Mouse (Mus musculus) macrophage (primary cell): Measurements from ENCODE around the gene Magi2. TPM values are rescaled to one million over a fixed set of nuclear protein-coding genes. Genes with fewer than 3 reads are reported as not detected.

Source experiments
- H3K27ac ChIP-seq: fragments of 350-480 bp; formaldehyde crosslinking; 2 replicates; pipeline ENCODE4 v1.9.0; 2021
- H3K36me3 ChIP-seq: fragments of 350-480 bp; formaldehyde crosslinking; 2 replicates; pipeline ENCODE4 v1.9.0; 2021; ENCODE audit errors: inconsistent target
- H3K4me3 ChIP-seq: fragments of 350-480 bp; formaldehyde crosslinking; 2 replicates; pipeline ENCODE4 v1.9.0; 2021; ENCODE audit errors: inconsistent target
- H3K79me2 ChIP-seq: fragments of 350-480 bp; formaldehyde crosslinking; 2 replicates; pipeline ENCODE4 v1.9.0; 2021; ENCODE audit errors: inconsistent target
- WGBS: methylation state at CpG from one replicate; pipeline ENCODE4 v1.1.7; 2026; ENCODE audit warnings: inconsistent platforms; ENCODE audit not compliant: missing documents; 5-methylcytosine and 5-hydroxymethylcytosine counted together
- polyA plus RNA-seq: library from polyadenylated mRNA; stranded (reverse); fragments of 250-400 nt; gene quantifications from 3 replicates; pipeline ENCODE4 v1.2.4, GENCODE M21; 2018; ENCODE audit warnings: inconsistent platforms

Gene Magi2
- polyA plus RNA-seq, 1 experiment from 2014 or later, result 0.43 TPM

- no peak overlapping the region for H3K4me3 ChIP-seq
- no peaks in the 10 kb centered on the region for H3K36me3 ChIP-seq
- no peaks in the 10 kb centered on the region for H3K79me2 ChIP-seq
- H3K27ac ChIP-seq, result no peak overlapping the region
- WGBS, result 90% methylated on average over 4 of the region's 4 CpGs
Observed at GRCm38 (mm10) chr5:19906636-19907035, 679.8 kb downstream of the Magi2 start.

DNA sequence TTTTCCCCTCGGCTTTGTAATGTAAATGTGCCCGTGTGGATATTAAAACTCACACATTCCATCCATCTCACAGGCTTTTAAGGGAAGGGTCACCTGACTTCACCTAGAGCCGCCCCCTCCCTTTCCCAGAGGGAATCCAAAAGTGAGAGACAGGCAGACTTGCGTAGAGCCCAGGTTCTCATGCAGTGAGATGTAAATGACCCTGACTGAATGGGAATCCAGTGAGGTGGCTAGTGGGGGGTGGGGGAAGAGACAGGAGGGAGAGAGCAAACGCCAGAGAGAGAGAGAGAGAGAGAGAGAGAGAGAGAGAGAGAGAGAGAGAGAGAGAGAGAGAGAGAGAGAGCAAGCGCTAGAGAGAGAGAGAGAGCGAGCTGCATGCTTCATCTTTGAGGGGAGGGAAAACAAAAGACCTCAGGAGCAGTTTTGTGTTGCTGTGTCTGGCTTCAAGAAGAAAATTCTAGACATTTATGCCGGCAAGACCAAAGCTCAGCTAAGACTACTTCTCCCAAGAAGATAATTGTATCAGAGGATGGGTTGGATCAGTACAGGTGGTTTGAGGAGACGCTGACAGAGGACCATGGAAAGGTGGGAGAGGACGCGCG, 680.6 kb downstream of the Magi2 start:
- 41% methylated on average over 10 of the region's 12 CpGs for WGBS
- no peaks in the 10 kb centered on the region for H3K36me3 ChIP-seq
- H3K27ac ChIP-seq, result no peak overlapping the region
- no peaks in the 10 kb centered on the region for H3K79me2 ChIP-seq
- no peak overlapping the region for H3K4me3 ChIP-seq

GRCm38 (mm10) chr5:19907983-19908705, 681.3 kb downstream of the Magi2 start:
- H3K4me3 ChIP-seq, result no peak overlapping the region
- 14% methylated on average over 16 of the region's 16 CpGs for WGBS
- H3K27ac ChIP-seq, result no peak overlapping the region
- no peaks in the 10 kb centered on the region for H3K79me2 ChIP-seq
- no peaks in the 10 kb centered on the region for H3K36me3 ChIP-seq

DNA sequence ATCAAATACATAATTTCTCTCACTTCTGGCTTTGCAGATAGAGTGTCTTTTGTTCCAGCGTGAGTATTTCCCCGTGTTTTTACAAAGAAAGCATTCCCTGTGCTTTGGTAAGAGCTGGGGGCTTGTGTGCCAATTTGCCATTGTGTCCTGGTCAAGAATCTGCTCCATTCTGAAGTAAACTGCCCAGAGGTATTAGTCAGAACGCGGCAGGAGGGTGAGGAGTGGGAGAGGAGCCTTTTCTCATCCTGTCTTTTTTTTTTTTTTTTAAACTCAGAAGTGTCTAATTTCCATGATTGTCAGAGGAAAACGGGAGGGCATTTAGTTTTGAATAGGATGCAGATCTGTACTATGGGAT, 681.8 kb downstream of the Magi2 start:
- 6% methylated on average over 5 of the region's 5 CpGs for WGBS
- Histone ChIP-seq H3K79me2 (no peaks in the 10 kb centered on the region), H3K4me3 (no peak overlapping the region), H3K36me3 (no peaks in the 10 kb centered on the region), H3K27ac (no peak overlapping the region)

GRCm38 (mm10) chr5:19909071-19909470, 682.2 kb downstream of the Magi2 start:
- H3K4me3 ChIP-seq, result no peak overlapping the region
- WGBS, result 28% methylated on average over 11 of the region's 11 CpGs

DNA sequence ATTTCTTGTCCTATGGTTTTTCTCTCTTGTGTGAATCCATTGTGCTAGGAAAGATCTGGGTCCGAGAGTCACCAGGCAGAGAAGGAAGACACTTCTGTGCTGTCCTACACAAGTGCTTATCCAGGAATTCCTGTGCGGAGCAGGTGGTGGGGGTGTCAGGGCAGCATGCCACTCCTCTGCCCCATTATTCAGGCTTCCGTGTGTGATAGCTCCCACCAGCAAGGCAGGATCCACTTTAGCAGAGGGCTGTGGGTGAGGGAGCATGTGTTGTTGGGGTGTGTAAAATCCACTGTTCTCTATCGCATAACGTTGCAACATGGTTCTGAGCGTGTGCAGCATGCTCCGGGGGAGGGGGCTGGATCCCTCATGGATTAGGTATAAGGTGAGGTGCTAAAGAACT, 682.8 kb downstream of the Magi2 start:
- no peaks in the 10 kb centered on the region for H3K79me2 ChIP-seq
- H3K36me3 ChIP-seq, result no peaks in the 10 kb centered on the region
- WGBS, result 93% methylated on average over 7 of the region's 7 CpGs
- no peak overlapping the region for H3K27ac ChIP-seq
- H3K4me3 ChIP-seq, result no peak overlapping the region

More at GRCm38 (mm10) chr5:19909071-19909470, 682.2 kb downstream of the Magi2 start:
- H3K36me3 ChIP-seq, result no peaks in the 10 kb centered on the region
- H3K79me2 ChIP-seq, result no peaks in the 10 kb centered on the region
- no peak overlapping the region for H3K27ac ChIP-seq

GRCm38 (mm10) chr5:19932102-19932501, 705.3 kb downstream of the Magi2 start:
- 53% methylated on average over 3 of the region's 3 CpGs for WGBS
- no peaks in the 10 kb centered on the region for H3K79me2 ChIP-seq
- H3K36me3 ChIP-seq, result no peaks in the 10 kb centered on the region
- no peak overlapping the region for H3K4me3 ChIP-seq
- no peak overlapping the region for H3K27ac ChIP-seq

DNA sequence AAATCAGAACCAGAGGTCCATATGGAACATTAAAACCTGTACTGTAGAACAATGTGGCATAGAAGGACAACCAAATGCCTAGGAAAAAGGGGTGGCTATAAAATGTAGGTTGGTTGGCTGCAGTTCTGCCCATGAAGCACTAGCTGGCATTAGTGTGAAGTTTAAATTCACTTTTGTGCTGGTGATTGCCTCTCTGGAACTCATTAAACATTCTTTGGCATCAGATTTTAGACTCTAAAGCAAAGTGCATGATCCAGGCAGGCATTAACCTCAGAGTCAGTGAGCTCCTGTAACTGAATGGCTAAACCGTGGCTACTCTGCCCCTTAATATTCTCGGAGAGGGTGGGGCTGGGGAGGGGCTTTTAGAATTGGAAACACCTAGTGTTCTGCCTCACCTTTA, 706.4 kb downstream of the Magi2 start:
- 90% methylated on average over 2 of the region's 2 CpGs for WGBS
- Histone ChIP-seq H3K4me3 (no peak overlapping the region), H3K36me3 (no peaks in the 10 kb centered on the region), H3K27ac (no peak overlapping the region), H3K79me2 (no peaks in the 10 kb centered on the region)

DNA sequence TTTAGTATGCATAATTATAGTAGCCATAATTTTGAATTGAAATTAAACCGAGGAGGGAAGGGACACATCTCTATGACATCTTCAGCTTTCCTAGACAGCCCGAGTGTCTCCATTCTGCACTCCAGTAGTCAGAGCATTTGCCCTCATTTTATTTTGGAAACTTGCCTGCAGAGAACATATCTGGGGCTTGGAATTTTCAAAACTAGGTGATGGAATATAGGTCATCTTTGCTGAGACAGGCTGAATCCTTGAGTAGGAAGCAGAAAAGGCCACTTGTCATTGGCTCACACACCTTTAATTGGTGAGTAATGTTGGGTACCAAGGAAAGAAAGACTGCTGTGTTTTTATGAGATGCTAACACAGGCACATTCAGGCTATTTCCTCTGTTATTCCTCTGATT, 724.3 kb downstream of the Magi2 start:
- H3K79me2 ChIP-seq, result no peaks in the 10 kb centered on the region
- H3K36me3 ChIP-seq, result no peaks in the 10 kb centered on the region
- WGBS, result 93% methylated on average over 2 of the region's 2 CpGs
- no peak overlapping the region for H3K27ac ChIP-seq
- H3K4me3 ChIP-seq, result no peak overlapping the region

DNA sequence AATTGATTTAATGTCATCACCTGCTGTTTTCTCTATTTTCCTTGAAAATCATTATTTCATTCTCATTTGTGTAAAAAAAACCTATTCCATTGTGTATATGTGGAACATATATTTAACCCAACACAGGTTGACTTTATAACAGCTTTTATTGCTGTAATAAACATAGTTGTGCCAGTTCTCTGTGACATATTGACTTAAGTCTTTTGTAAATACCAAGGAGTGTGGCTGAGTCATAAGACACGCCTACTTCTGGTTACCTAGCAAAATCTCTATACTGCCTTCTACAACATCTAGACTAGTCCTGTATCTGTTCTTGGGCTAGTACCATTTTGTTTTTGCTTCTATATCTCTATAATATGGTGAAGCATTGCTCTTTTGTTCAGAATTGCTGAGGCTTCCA, 737.3 kb downstream of the Magi2 start:
- Histone ChIP-seq H3K79me2 (no peaks in the 10 kb centered on the region), H3K4me3 (no peak overlapping the region), H3K36me3 (no peaks in the 10 kb centered on the region), H3K27ac (no peak overlapping the region)
- 92% methylated on average over 1 of the region's 1 CpGs for WGBS

DNA sequence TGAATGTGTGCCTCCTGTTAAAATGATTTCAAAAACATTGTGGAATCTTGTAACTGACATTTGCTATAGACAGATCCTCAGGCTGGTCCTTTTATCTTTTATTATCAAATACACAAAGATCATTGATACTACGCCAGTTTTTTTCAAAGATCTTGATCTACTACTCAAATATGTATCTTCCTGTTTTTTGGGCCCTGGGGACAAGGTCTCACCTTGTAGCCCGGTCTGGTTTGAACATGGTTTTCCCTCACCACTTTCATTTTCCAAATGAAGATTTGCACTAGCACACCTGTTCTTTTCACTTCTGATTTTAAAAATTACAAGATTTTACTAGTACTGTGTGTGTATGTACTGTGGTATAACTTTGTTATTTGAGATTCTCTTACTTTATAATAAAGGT, 745.9 kb downstream of the Magi2 start:
- H3K27ac ChIP-seq, result no peak overlapping the region
- 81% methylated on average over 2 of the region's 2 CpGs for WGBS
- no peak overlapping the region for H3K4me3 ChIP-seq

GRCm38 (mm10) chr5:19973852-19974251, 747.0 kb downstream of the Magi2 start:
- H3K79me2 ChIP-seq, result no peaks in the 10 kb centered on the region
- no peak overlapping the region for H3K27ac ChIP-seq
- H3K36me3 ChIP-seq, result no peaks in the 10 kb centered on the region
- WGBS, result 84% methylated on average over 3 of the region's 3 CpGs
- no peak overlapping the region for H3K4me3 ChIP-seq

More for the DNA sequence above, 745.9 kb downstream of the Magi2 start:
- Histone ChIP-seq H3K36me3 (no peaks in the 10 kb centered on the region), H3K79me2 (no peaks in the 10 kb centered on the region)

DNA sequence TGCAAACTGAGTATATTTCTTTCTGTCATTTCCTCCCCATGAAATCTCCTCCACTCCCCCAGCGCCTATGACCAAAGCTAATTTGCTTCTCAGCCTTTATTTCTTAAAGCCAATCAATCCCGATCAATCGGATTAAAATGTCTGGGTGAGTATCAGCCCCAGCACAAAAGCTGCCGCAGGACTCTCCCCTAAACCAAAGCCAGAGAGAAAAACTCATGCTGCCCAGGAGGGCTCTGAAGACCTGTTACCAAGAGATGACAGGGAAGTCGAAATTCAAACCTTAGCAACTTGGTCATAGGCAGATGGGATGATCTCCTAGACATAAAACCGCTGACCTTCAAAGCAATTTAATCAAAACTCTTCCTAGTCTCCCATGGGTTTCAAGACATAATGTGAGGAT, 754.7 kb downstream of the Magi2 start:
- H3K36me3 ChIP-seq, result no peaks in the 10 kb centered on the region
- WGBS, result 91% methylated on average over 6 of the region's 6 CpGs
- no peaks in the 10 kb centered on the region for H3K79me2 ChIP-seq
- H3K27ac ChIP-seq, result no peak overlapping the region
- H3K4me3 ChIP-seq, result no peak overlapping the region

DNA sequence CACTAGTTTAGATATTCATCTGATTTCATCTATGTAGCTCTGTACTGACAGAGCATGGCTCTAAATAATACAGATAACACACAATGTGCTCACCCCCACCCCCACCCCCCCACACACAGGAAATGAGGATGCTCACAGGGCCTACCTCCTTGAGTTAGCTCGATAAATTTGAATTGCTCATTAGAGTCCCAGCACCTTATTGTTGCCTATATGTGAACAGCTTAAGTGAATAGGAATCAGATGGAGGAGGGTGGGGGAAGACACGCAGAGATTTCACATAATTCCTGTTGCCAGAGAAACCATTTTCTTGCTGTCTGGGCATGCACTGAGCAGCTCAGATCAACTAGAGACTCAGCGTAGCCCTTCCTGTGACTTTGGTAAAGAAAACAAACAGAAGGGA, 755.2 kb downstream of the Magi2 start:
- Histone ChIP-seq H3K27ac (no peak overlapping the region), H3K79me2 (no peaks in the 10 kb centered on the region), H3K4me3 (no peak overlapping the region), H3K36me3 (no peaks in the 10 kb centered on the region)
- WGBS, result 80% methylated on average over 3 of the region's 3 CpGs

DNA sequence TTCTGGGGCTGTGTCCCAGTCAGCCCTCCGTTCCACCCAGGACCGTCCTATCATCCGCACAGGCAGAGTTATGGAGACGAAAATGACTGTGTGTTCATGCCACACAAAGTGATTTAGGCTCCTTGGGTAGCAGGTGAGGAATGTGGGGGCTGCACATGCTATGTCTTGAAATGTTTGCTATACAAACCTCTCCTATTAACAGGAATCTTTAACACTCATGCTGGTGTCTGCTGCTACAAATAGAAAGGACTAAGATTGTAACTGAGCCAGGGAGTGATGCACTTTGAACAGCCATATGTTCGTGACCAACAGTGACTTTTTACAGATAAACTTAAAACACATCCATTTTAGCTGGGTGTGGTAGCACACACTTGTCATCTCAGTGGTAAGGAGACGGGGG, 772.6 kb downstream of the Magi2 start:
- 89% methylated on average over 5 of the region's 6 CpGs for WGBS

GRCm38 (mm10) chr5:19999912-20000311, 773.1 kb downstream of the Magi2 start:
- H3K79me2 ChIP-seq, result no peaks in the 10 kb centered on the region
- H3K4me3 ChIP-seq, result no peak overlapping the region
- no peaks in the 10 kb centered on the region for H3K36me3 ChIP-seq
- H3K27ac ChIP-seq, result no peak overlapping the region
- 46% methylated on average over 1 of the region's 1 CpGs for WGBS

More for the DNA sequence above, 772.6 kb downstream of the Magi2 start:
- Histone ChIP-seq H3K27ac (no peak overlapping the region), H3K4me3 (no peak overlapping the region), H3K36me3 (no peaks in the 10 kb centered on the region), H3K79me2 (no peaks in the 10 kb centered on the region)
